ENCODE assay signal across 19 mouse cellular contexts in genomic region chr7:73572571-73572970, GRCm38 (mm10). TPM values are rescaled to one million over a fixed set of nuclear protein-coding genes. Genes with fewer than 3 reads are reported as not detected.
DNase-seq lines count a peak whose midpoint lies in the region; ATAC-seq and TF ChIP-seq lines count a peak whose summit lies in the region.
"Had no signal": no experiment of that assay in that cellular context is flagged by ENCODE, and none has a peak within 500 bp of the region (broad histone marks: within the 10 kb centered on the region; RNA-seq: fewer than 3 reads in every experiment).

No protein-coding gene starts in this region.

- no peaks in the 10 kb centered on the region for H3K36me3 ChIP-seq in kidney, embryonic 16.5 days (ENCODE audit: insufficient read depth, low read length)
- no peaks in the 10 kb centered on the region for H3K36me3 ChIP-seq in small intestine, adult 2 months (ENCODE audit: control insufficient read depth, insufficient read depth, low read length)
- H3K36me3 ChIP-seq in midbrain, embryonic 10.5 days: no peaks in the 10 kb centered on the region
- H3K36me3 ChIP-seq: limb, embryonic 13.5 days; midbrain, embryonic 13.5 days; neural tube, embryonic 13.5 days; stomach, embryonic 15.5 days had no signal

- H3K9ac ChIP-seq in kidney, embryonic 16.5 days (replicated peaks; ENCODE audit: low read length): no peak overlapping the region
- H3K9ac ChIP-seq: forebrain, postnatal 0 days; limb, embryonic 13.5 days; lung, embryonic 14.5 days; midbrain, embryonic 13.5 days; neural tube, embryonic 13.5 days; stomach, embryonic 15.5 days had no signal

- no peak overlapping the region for H3K4me2 ChIP-seq in kidney, embryonic 16.5 days (replicated peaks; ENCODE audit: low read depth, low read length)
- H3K4me2 ChIP-seq: limb, embryonic 13.5 days; lung, embryonic 14.5 days; midbrain, embryonic 13.5 days; neural tube, embryonic 13.5 days; stomach, embryonic 15.5 days had no signal

- TF ChIP-seq POLR2A in small intestine, adult 2 months (IDR thresholded peaks at IDR 0.05; ENCODE audit: low read depth, low read length): no peak

- peaks cover 8% of the 10 kb centered on the region; the same call in 1 of the 2 replicates for H3K4me1 ChIP-seq in kidney, embryonic 16.5 days (ENCODE audit: insufficient read depth, low read length)
- H3K4me1 ChIP-seq in small intestine, adult 2 months (ENCODE audit: control insufficient read depth, insufficient read depth, insufficient read length, low read length): peaks cover 14% of the 10 kb centered on the region; the same call in 1 of the 2 replicates
- H3K4me1 ChIP-seq in midbrain, embryonic 10.5 days: peaks cover 7% of the 10 kb centered on the region
- H3K4me1 ChIP-seq: midbrain, embryonic 13.5 days; neural tube, embryonic 13.5 days; stomach, embryonic 15.5 days had no signal

- TF ChIP-seq CTCF in small intestine, adult 2 months (IDR thresholded peaks at IDR 0.05; ENCODE audit: extremely low read depth, insufficient read length, insufficient replicate concordance, low read depth, low read length): no peak

- ATAC-seq in kidney, embryonic 16.5 days (ENCODE audit: low FRiP score, low TSS enrichment): no peak
- peak; percentile 73 for ATAC-seq in common myeloid progenitor, adult 5-6 weeks (replicated peaks; ENCODE audit: low read depth, poor library complexity, severe bottlenecking)
- ATAC-seq: forebrain, postnatal 0 days; midbrain, embryonic 13.5 days; Patski had no signal

- H3K4me3 ChIP-seq in kidney, embryonic 16.5 days (ENCODE audit: low read length): no peak overlapping the region
- H3K4me3 ChIP-seq in small intestine, adult 2 months (ENCODE audit: low read depth, low read length): no peak overlapping the region
- no peak overlapping the region for H3K4me3 ChIP-seq in midbrain, embryonic 10.5 days
- H3K4me3 ChIP-seq: limb, embryonic 13.5 days; midbrain, embryonic 13.5 days; neural tube, embryonic 13.5 days; stomach, embryonic 15.5 days had no signal

- no peaks in the 10 kb centered on the region for H3K27me3 ChIP-seq in kidney, embryonic 16.5 days (ENCODE audit: insufficient read depth, low read length)
- no peaks in the 10 kb centered on the region for H3K27me3 ChIP-seq in small intestine, adult 2 months (ENCODE audit: control insufficient read depth, insufficient read depth, low read length)
- peaks cover 15% of the 10 kb centered on the region for H3K27me3 ChIP-seq in midbrain, embryonic 10.5 days (ENCODE audit: low read depth, poor library complexity, severe bottlenecking)
- H3K27me3 ChIP-seq: limb, embryonic 13.5 days; neural tube, embryonic 13.5 days; Patski; stomach, embryonic 15.5 days had no signal

- no peak overlapping the region for H3K27ac ChIP-seq in kidney, embryonic 16.5 days (ENCODE audit: low read length)
- H3K27ac ChIP-seq in small intestine, adult 2 months (ENCODE audit: insufficient read depth, low read depth, low read length): peak overlapping the region; percentile 60; the same call in 1 of the 2 replicates
- no peak overlapping the region for H3K27ac ChIP-seq in midbrain, embryonic 10.5 days (replicated peaks)
- H3K27ac ChIP-seq: limb, embryonic 13.5 days; midbrain, embryonic 13.5 days; neural tube, embryonic 13.5 days; stomach, embryonic 15.5 days had no signal

- 73% methylated on average over 3 of the region's 3 CpGs for WGBS in kidney, embryonic 16.5 days
- 57% methylated on average over 3 of the region's 3 CpGs for WGBS in small intestine, adult 2 months
- WGBS in midbrain, embryonic 10.5 days: 82% methylated on average over 3 of the region's 3 CpGs

- H3K9me3 ChIP-seq in kidney, embryonic 16.5 days (ENCODE audit: low read length): no peaks in the 10 kb centered on the region
- no peaks in the 10 kb centered on the region for H3K9me3 ChIP-seq in midbrain, embryonic 10.5 days (replicated peaks)
- H3K9me3 ChIP-seq: midbrain, embryonic 13.5 days; neural tube, embryonic 13.5 days; stomach, embryonic 15.5 days had no signal

- DNase-seq in kidney, adult 11 months: peak; percentile 0
- DNase-seq in CD4-positive helper T cell, adult 2 months (ENCODE audit: low read depth, low spot score): peak; percentile 73
- no peak for DNase-seq in left cerebral cortex, adult 8-10 months (ENCODE audit: low spot score in 2 of 2)
- DNase-seq in midbrain, embryonic 10.5 days (ENCODE audit: low spot score): no peak
- no peak for DNase-seq in urinary bladder, postnatal 10 days (ENCODE audit: low spot score)
- DNase-seq: adrenal gland, adult 2 months; forebrain, postnatal 0 days; gastrocnemius, postnatal 25 days; kidney, postnatal 14 days; lung, embryonic 14.5 days; right cerebral cortex, adult 18-20 months had no signal

RNA-seq across cellular contexts. Expression of gene Chd2, which starts 30.9 kb away (rescaled TPM):
- polyA plus RNA-seq in kidney, embryonic 16.5 days (2015; fragmentation: Nextera tagmentation; extraction: Ambion mirVana): 45.3 and 59.0 TPM in 2 replicates
- total RNA-seq in common myeloid progenitor, adult 5-6 weeks (2017): 184 and 190 TPM in 2 replicates
- polyA plus RNA-seq in small intestine, adult 2 months (2012; rRNA removed): 12.3 and 28.0 TPM in 2 replicates
- total RNA-seq in left cerebral cortex, adult 8-10 months (2022): 10 to 100 TPM; 45.2 to 57.4 (median 48.6) TPM
- 39.6 and 48.3 TPM in 2 replicates for polyA plus RNA-seq in midbrain, embryonic 10.5 days (2016; fragmentation: Nextera tagmentation; extraction: Ambion mirVana)

Comparison
In these comparisons a context has a peak if more than half of its experiments do, and no peak if none do; other contexts are left out.
1. DNase-seq: peak in kidney, adult 11 months (single experiment) and CD4-positive helper T cell, adult 2 months (single experiment); none in left cerebral cortex, adult 8-10 months (0 of 2), midbrain, embryonic 10.5 days (single experiment) and urinary bladder, postnatal 10 days (single experiment).